Mouse (Mus musculus) cortical plate, adult 2 months (tissue): Measurements from ENCODE around the gene Gm29797.

ENCODE experiments used
- CTCF ChIP-seq: fragments of 200-500 bp; IDR thresholded peaks from 2 replicates; pipeline ENCODE4 v1.5.1; 2011; ENCODE audit warnings: mild to moderate bottlenecking, control low read depth, low read length; ENCODE audit not compliant: insufficient read depth; ENCODE audit errors: extremely low read depth
- POLR2A ChIP-seq: fragments of 200-500 bp; IDR thresholded peaks from 2 replicates; pipeline ENCODE4 v1.6.1; 2011; ENCODE audit warnings: mild to moderate bottlenecking, low read length, control low read depth; ENCODE audit not compliant: insufficient read depth; ENCODE audit errors: extremely low read depth

DNA sequence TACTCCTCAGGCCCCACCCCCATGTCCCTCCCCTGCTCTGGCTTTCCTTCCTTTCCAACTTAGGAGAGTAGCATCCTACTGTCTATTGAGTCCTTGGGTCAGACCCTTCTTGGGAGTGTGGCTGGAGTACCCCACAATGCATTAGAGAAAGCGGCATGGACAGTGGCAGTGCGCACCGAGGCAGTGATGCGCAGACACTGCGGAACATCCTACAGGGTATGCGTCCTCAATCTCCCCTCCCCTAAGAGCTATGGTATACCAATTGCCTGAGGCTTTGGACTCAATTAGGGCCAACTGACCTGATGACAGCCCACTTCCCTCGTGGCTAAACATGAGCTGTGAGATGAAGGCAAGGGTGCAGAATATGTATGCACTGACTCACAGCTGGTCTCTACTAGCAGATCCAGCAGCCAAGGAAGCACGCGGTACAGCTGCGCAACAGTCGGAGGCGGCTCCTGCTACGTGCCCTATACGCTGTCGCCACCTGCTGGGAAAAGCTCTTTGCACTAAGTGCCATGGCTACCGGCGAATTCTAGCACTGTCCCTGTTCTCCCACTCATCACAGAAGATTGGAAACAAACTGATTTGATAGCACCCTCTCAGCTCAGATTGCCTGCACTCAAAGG lies 2.2 kb downstream of the Gm29797 start:
- no peak for TF ChIP-seq POLR2A
- TF ChIP-seq CTCF, result peak; percentile 35; the same call in 1 of the 2 replicates
